Mouse (Mus musculus) midbrain, postnatal 0 days (tissue): Measurements from ENCODE around the gene Shisa5. TPM values are rescaled to one million over a fixed set of nuclear protein-coding genes. Genes with fewer than 3 reads are reported as not detected.

ENCODE experiments used
- ATAC-seq: fragments of 200-750 bp; cut with Nextera tagmentation; 2 replicates; pipeline ENCODE4 v1.8.0; 2017; ENCODE audit warnings: moderate number of reproducible peaks, mild to moderate bottlenecking, moderate TSS enrichment, moderate library complexity; ENCODE audit not compliant: low FRiP score
- DNase-seq: peaks from one replicate; pipeline ENCODE4 v3.0.0-alpha.2; 2015; ENCODE audit warnings: low spot score
- H3K27ac ChIP-seq: fragments of 300-500 bp; sonication (generic); 2 replicates; pipeline ENCODE4 v1.5.1; 2014; ENCODE audit warnings: low read depth, mild to moderate bottlenecking, low read length, mixed read lengths
- H3K27me3 ChIP-seq: fragments of 300-500 bp; sonication (generic); 2 replicates; pipeline ENCODE4 v1.6.1; 2014; ENCODE audit warnings: low read length, control low read depth, mixed read lengths; ENCODE audit not compliant: insufficient read depth
- H3K36me3 ChIP-seq: fragments of 300-500 bp; sonication (generic); 2 replicates; pipeline ENCODE4 v1.6.1; 2014; ENCODE audit warnings: low read length, control low read depth, mixed read lengths; ENCODE audit not compliant: insufficient read depth
- H3K4me1 ChIP-seq: fragments of 300-500 bp; sonication (generic); 2 replicates; pipeline ENCODE4 v1.6.1; 2014; ENCODE audit warnings: mild to moderate bottlenecking, control low read depth, antibody characterized with exemption, low read length, mixed read lengths; ENCODE audit not compliant: insufficient read depth
- H3K4me2 ChIP-seq: fragments of 300-500 bp; sonication (generic); 2 replicates; pipeline ENCODE4 v1.6.1; 2014; ENCODE audit warnings: low read depth, mild to moderate bottlenecking, low read length, mixed read lengths; ENCODE audit not compliant: poor library complexity, severe bottlenecking
- H3K4me3 ChIP-seq: fragments of 300-500 bp; sonication (generic); 2 replicates; pipeline ENCODE4 v1.5.1; 2014; ENCODE audit warnings: low read depth, mild to moderate bottlenecking, low read length, moderate library complexity
- H3K9ac ChIP-seq: fragments of 300-500 bp; sonication (generic); replicated peaks from 2 replicates; pipeline ENCODE4 v1.6.1; 2014; ENCODE audit warnings: mild to moderate bottlenecking, low read length, moderate library complexity, mixed read lengths; ENCODE audit not compliant: poor library complexity, severe bottlenecking
- H3K9me3 ChIP-seq: fragments of 300-500 bp; sonication (generic); 2 replicates; pipeline ENCODE4 v1.6.1; 2016; ENCODE audit warnings: low read length, control low read depth
- CTCF ChIP-seq: IDR thresholded peaks from 2 replicates; pipeline ENCODE4 v1.5.1; 2016; ENCODE audit warnings: antibody characterized with exemption, mild to moderate bottlenecking
- WGBS: fragments of 180-500 bp; shearing (Covaris S2); extraction: QIAGEN DNeasy Blood & Tissue Kit; methylation state at CpG from one replicate; pipeline ENCODE4 v1.1.7; 2014; 5-methylcytosine and 5-hydroxymethylcytosine counted together
- polyA plus RNA-seq: library from polyadenylated mRNA; unstranded; fragments of >200 nt; fragmentation: Nextera tagmentation; extraction: Ambion mirVana; gene quantifications from 2 replicates; pipeline ENCODE4 v1.2.1, GENCODE M21; 2015
- total RNA-seq: library from RNA; depleted of rRNA; stranded (reverse); fragments of >200 nt; gene quantifications from 2 replicates; pipeline ENCODE4 v1.2.3, GENCODE M21; 2014

Shisa5 gene
- total and polyA plus RNA-seq, 2 experiments from 2014 or later: 75.0 to 79.7 TPM

DNA sequence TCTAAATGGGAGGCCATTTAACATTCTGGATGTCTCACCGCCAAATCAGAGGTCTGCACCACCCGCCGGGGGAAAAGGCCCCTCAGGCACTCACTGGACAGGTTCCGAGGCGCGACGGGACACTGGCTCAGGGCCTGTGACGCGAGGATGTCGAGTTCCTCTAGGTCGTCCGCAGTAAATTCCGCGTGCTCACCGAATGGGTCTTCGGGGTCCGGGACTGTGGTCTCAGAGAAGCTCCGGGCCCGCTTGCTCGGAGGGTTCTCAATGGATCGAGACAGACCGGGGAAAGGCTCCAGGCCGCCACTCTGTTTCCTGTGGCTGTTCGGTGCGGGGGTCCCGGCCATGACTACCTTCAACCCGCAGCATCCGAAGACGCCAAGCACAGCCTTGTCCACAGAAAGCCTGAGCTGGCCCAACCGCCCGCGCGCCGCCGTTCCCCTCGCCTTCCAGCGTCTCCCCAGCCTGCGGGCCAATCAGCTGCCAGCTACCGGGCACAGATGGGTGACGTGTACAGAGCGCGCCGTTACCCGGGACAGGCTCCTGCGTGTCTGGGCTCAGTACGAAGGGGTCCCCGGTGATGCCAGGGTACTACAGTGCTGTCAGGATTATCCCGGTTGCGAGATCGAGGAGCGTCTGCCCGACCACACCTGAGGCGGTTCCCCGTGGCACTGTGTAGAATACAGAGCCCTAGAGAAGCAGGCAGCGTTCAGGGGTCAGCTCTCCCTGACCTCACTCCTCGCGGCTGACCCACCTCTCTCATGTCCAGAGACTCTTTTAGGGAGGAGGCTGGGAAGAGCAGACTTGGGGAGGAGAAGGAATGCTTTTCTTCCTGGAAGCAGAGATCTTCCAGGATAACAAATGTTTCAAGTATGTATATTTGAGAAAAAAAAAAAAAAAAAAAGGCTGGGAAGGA is 35.6 kb downstream of the Shisa5 start, which contains the start of gene Atrip:
TSS of gene Atrip (minus strand) at position 464 of the 913 bp plus-strand sequence.
- no peak for TF ChIP-seq CTCF
- H3K27me3 ChIP-seq: no peaks in the 10 kb centered on the region
- peak; percentile 94 for ATAC-seq
- H3K27ac ChIP-seq: peak within 1 kb of the TSS; percentile 58
- peaks cover 23% of the 10 kb centered on the region for H3K36me3 ChIP-seq
- H3K4me3 ChIP-seq: peak within 1 kb of the TSS; percentile 65
- peaks cover 8% of the 10 kb centered on the region for H3K4me1 ChIP-seq
- no peaks in the 10 kb centered on the region for H3K9me3 ChIP-seq
- H3K9ac ChIP-seq: peak within 1 kb of the TSS; percentile 83
- peak within 1 kb of the TSS; percentile 79 for H3K4me2 ChIP-seq
- WGBS: under 1% methylated on average over 57 of the region's 57 CpGs
- peak; percentile 93 for DNase-seq

DNA sequence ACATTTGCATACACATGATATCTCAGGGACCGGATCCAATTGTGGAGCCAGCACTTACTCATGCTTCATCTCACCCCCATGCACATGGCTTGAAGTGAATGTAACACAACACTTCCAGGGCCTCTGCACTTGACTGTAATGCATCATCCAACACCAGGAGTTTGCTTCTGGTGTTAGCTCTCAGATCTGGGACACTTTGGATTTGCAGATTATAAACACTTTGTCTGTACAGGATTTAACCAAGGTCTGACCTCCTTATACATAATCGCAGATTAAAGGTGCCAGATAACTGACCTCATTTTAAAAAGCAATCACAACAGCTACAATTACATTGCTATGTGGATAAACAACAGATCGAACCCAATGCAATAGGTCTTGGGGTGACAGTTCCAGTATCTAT is 42.2 kb downstream of the Shisa5 start:
- Histone ChIP-seq H3K9ac (no peak overlapping the region), H3K27me3 (no peaks in the 10 kb centered on the region), H3K4me2 (no peak overlapping the region), H3K9me3 (no peaks in the 10 kb centered on the region), H3K27ac (no peak overlapping the region), H3K4me1 (peaks cover 13% of the 10 kb centered on the region; the same call in 1 of the 2 replicates), H3K4me3 (no peak overlapping the region), H3K36me3 (0 out of 2 replicates have a peak, but pooled peaks cover 2% of the 10 kb centered on the region)
- 98% methylated on average over 3 of the region's 3 CpGs for WGBS
- no peak for TF ChIP-seq CTCF
- DNase-seq: no peak
- no peak for ATAC-seq

DNA sequence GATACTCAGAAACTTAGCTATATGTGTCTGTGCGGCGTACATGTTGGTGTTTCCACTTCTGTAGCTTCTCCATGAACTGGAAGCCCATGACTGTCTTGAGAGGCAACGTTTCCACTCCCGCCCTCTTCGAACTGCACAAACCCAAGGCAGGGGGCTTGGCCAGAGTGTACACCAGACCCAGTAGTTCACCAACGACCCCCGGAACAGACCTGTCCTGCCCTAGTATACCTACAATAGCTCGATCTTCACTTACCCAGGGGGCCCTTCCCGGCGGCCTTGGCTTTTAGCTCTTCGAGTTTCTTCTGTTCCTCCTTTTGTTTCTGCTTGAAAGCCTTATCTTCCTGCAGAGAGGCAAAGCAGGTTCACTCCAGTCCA is 43.4 kb downstream of the Shisa5 start:
- Histone ChIP-seq H3K27me3 (no peaks in the 10 kb centered on the region), H3K9ac (peak overlapping the region; percentile 89), H3K4me2 (peak overlapping the region; percentile 88), H3K36me3 (0 out of 2 replicates have a peak, but pooled peaks cover 2% of the 10 kb centered on the region), H3K4me1 (peaks cover 13% of the 10 kb centered on the region; the same call in 1 of the 2 replicates), H3K9me3 (no peaks in the 10 kb centered on the region), H3K4me3 (peak overlapping the region; percentile 70), H3K27ac (peak overlapping the region; percentile 70)
- no peak for TF ChIP-seq CTCF
- WGBS: 7% methylated on average over 11 of the region's 11 CpGs
- no peak for DNase-seq
- ATAC-seq: peak; percentile 45; the same call in 1 of the 2 replicates

DNA sequence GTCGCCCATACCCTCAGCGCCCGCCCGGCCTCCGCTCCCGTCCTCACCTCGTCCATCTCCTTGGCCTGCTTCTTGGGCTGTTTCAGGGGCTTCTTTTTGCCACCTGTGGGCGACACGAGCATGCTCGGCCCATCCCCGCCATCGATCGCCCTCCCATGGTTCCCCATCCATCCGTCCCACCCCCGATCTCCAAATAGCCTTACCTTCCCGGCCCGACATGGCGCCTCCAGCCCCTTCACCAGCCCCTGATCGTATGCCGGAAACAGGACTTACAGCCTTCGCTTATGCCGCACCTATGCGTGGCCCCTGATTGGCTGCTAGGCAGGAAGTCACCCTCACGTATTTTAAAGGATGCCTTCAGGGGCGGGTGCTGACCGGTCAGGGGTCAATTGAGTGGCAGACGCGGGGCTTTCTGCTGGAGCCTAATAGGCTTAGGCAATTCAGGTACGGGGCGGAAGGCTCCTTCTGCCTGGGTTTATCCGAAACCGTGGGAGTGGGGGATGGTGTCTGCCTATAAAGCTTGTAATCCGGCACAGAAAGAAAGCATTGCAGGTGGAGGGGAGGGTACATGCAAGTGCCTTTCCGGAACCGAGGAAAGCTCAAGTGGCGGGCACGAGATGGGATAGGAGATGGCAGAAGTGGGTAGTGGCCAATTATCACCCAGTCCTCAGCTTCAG is 43.9 kb downstream of the Shisa5 start, which contains the start of the genes Ccdc51 and Tma7:
TSS of gene Ccdc51 (plus strand) at position 370 of the 677 bp plus-strand sequence.
TSS of gene Tma7 (minus strand) at position 464 of the 677 bp plus-strand sequence.
- H3K9me3 ChIP-seq: no peaks in the 10 kb centered on the region
- under 1% methylated on average over 37 of the region's 37 CpGs for WGBS
- peak within 1 kb of the TSS; percentile 70 for H3K4me3 ChIP-seq
- DNase-seq (peak; percentile 94), ATAC-seq (peak; percentile 95)
- peaks cover 13% of the 10 kb centered on the region; the same call in 1 of the 2 replicates for H3K4me1 ChIP-seq
- H3K27ac ChIP-seq: peak within 1 kb of the TSS; percentile 70
- no peaks in the 10 kb centered on the region for H3K27me3 ChIP-seq
- no peak for TF ChIP-seq CTCF
- 0 out of 2 replicates have a peak, but pooled peaks cover 2% of the 10 kb centered on the region for H3K36me3 ChIP-seq
- peak within 1 kb of the TSS; percentile 89 for H3K9ac ChIP-seq
- peak within 1 kb of the TSS; percentile 88 for H3K4me2 ChIP-seq

DNA sequence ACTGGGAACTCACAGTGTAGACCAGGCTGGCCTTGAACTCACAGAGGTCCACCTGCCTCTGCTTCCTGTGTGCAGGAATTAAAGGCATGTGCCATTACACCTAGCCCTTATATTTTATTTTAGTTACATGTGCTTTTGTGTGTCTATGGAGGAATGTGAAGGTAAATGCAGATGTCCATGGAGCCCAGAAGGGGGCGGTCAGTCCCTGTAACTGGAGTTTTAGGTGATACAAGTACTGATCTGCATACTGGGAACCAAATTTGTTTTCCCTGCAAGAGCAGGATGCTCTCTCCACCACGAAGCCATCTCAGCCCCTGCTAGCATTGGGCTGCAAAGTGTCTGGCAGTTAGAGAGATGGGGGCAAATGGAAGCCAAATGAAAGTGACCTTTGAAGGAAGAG is 46.6 kb downstream of the Shisa5 start:
- Histone ChIP-seq H3K4me3 (no peak overlapping the region), H3K9me3 (no peaks in the 10 kb centered on the region), H3K27me3 (no peaks in the 10 kb centered on the region), H3K4me2 (no peak overlapping the region), H3K9ac (no peak overlapping the region), H3K4me1 (peaks cover 13% of the 10 kb centered on the region; the same call in 1 of the 2 replicates), H3K27ac (no peak overlapping the region), H3K36me3 (0 out of 2 replicates have a peak, but pooled peaks cover 8% of the 10 kb centered on the region)
- DNase-seq (peak; percentile 70), ATAC-seq (no peak)
- WGBS: 16% methylated on average over 2 of the region's 2 CpGs
- peak; percentile 71 for TF ChIP-seq CTCF
